Mouse (Mus musculus) kidney, postnatal 0 days (tissue): ENCODE results near the gene Pheta2. TPM values are rescaled to one million over a fixed set of nuclear protein-coding genes. Genes with fewer than 3 reads are reported as not detected.

Source experiments
- ATAC-seq: fragments of 200-750 bp; cut with Nextera tagmentation; replicated peaks from 2 replicates; pipeline ENCODE4 v1.8.0; 2017; ENCODE audit warnings: low read depth, moderate number of reproducible peaks, moderate TSS enrichment, moderate library complexity; ENCODE audit not compliant: low FRiP score
- DNase-seq: peaks from one replicate; pipeline ENCODE4 v3.0.0-alpha.2; 2016; ENCODE audit warnings: low spot score
- H3K27ac ChIP-seq: fragments of 300-500 bp; sonication (generic); 2 replicates; pipeline ENCODE4 v1.5.1; 2014; ENCODE audit warnings: mild to moderate bottlenecking
- H3K27me3 ChIP-seq: fragments of 300-500 bp; sonication (generic); 2 replicates; pipeline ENCODE4 v1.6.1; 2014; ENCODE audit warnings: low read length, mixed read lengths; ENCODE audit not compliant: insufficient read depth
- H3K36me3 ChIP-seq: fragments of 300-500 bp; sonication (generic); 2 replicates; pipeline ENCODE4 v1.6.1; 2014; ENCODE audit warnings: low read length, mixed read lengths; ENCODE audit not compliant: insufficient read depth
- H3K4me1 ChIP-seq: fragments of 300-500 bp; sonication (generic); replicated peaks from 2 replicates; pipeline ENCODE4 v1.6.1; 2014; ENCODE audit warnings: antibody characterized with exemption, low read length, mixed read lengths; ENCODE audit not compliant: insufficient read depth
- H3K4me2 ChIP-seq: fragments of 300-500 bp; sonication (generic); 2 replicates; pipeline ENCODE4 v1.6.1; 2014; ENCODE audit warnings: mild to moderate bottlenecking, low read length, moderate library complexity, mixed read lengths
- H3K4me3 ChIP-seq: fragments of 300-500 bp; sonication (generic); replicated peaks from 2 replicates; pipeline ENCODE4 v1.5.1; 2014; ENCODE audit warnings: low read depth, low read length
- H3K9ac ChIP-seq: fragments of 300-500 bp; sonication (generic); 2 replicates; pipeline ENCODE4 v1.6.1; 2014; ENCODE audit warnings: low read depth, low read length
- H3K9me3 ChIP-seq: fragments of 300-500 bp; sonication (generic); replicated peaks from 2 replicates; pipeline ENCODE4 v1.6.1; 2016; ENCODE audit warnings: low read length, inconsistent platforms, mixed read lengths
- CTCF ChIP-seq: IDR thresholded peaks from 2 replicates; pipeline ENCODE4 v1.5.1; 2016; ENCODE audit warnings: antibody characterized with exemption, low read depth, mild to moderate bottlenecking, moderate library complexity
- WGBS: fragments of 180-500 bp; shearing (Covaris S2); extraction: QIAGEN DNeasy Blood & Tissue Kit; methylation state at CpG from one replicate; pipeline ENCODE4 v1.1.7; 2014; 5-methylcytosine and 5-hydroxymethylcytosine counted together
- polyA plus RNA-seq: library from polyadenylated mRNA; unstranded; fragments of >200 nt; fragmentation: Nextera tagmentation; extraction: Ambion mirVana; gene quantifications from 2 replicates; pipeline ENCODE4 v1.2.1, GENCODE M21; 2015

Pheta2 gene
- polyA plus RNA-seq, 1 experiment from 2014 or later, result 7.4 TPM

DNA sequence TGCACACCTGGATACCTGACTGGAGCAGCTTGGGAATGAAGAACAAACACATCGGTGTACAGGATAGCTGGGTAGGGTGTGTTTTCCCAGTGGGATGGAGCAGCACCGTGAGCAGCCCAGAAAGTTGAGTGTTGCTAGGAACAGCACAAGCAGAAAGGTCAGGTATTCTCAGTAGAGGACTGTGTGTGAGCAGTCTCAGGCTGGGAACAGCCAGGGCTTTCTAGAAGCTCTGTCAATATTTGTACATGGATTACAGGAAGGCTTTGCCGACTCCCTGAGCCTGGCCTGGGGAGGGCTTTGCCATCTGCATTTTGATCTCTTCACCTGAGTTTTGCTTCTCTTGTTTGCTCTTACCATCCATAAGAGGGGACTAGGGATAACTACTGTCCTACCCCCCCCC lies 31.6 kb upstream of the Pheta2 start:
- no peaks in the 10 kb centered on the region for H3K36me3 ChIP-seq
- H3K27me3 ChIP-seq, result no peaks in the 10 kb centered on the region
- DNase-seq (no peak), ATAC-seq (no peak)
- no peak overlapping the region for H3K9ac ChIP-seq
- H3K4me2 ChIP-seq, result no peak overlapping the region
- no peak overlapping the region for H3K4me3 ChIP-seq
- no peak overlapping the region for H3K27ac ChIP-seq
- WGBS, result 76% methylated on average over 3 of the region's 3 CpGs
- no peaks in the 10 kb centered on the region for H3K4me1 ChIP-seq
- H3K9me3 ChIP-seq, result no peaks in the 10 kb centered on the region
- TF ChIP-seq CTCF, result no peak

DNA sequence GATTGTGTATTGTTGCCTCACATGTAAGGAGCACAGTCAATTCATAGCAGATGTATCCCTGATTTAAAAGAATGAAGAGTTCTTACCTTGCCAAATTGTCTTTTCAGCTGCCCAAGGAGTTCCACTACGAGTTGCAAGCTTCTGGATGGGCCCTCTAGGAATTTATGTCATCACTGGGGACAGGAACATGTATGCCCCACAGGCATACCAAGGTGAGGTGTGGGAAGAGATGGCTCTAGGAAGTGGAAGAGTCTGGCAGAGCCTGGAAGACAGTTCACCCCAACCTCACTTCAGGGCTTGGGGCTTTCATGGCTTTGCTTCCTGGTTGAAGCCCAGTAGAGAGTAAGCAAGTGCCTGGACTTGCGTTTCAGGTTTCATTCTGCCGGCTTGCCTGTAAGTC lies 30.3 kb upstream of the Pheta2 start:
- H3K4me1 ChIP-seq, result no peaks in the 10 kb centered on the region
- no peak overlapping the region for H3K9ac ChIP-seq
- no peak overlapping the region for H3K27ac ChIP-seq
- H3K9me3 ChIP-seq, result no peaks in the 10 kb centered on the region
- H3K4me3 ChIP-seq, result no peak overlapping the region
- H3K4me2 ChIP-seq, result no peak overlapping the region
- TF ChIP-seq CTCF, result no peak
- no peaks in the 10 kb centered on the region for H3K36me3 ChIP-seq
- no peaks in the 10 kb centered on the region for H3K27me3 ChIP-seq
- ATAC-seq (no peak), DNase-seq (no peak)
- 72% methylated on average over 3 of the region's 3 CpGs for WGBS

DNA sequence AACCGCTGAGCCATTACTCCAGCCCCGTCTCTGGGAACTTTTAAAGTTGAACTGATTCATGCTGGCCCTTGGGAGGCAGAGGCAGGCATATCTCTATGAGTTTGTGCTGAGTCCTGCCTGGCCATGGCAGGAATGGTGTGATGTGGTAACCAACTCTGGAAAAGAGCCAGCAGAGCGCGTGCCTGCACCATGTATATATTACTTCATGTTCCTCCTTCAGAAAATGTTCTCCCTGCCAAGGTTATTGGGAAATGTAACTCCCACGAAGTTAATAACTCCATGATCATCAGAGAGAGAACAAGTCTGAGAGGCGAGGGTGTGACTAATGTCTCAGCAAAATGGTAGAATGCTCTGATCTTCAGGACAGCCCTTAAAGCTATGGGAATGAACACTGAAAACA lies 20.9 kb upstream of the Pheta2 start:
- Histone ChIP-seq H3K4me1 (no peaks in the 10 kb centered on the region), H3K27me3 (no peaks in the 10 kb centered on the region), H3K27ac (no peak overlapping the region), H3K36me3 (no peaks in the 10 kb centered on the region), H3K4me3 (no peak overlapping the region), H3K9ac (no peak overlapping the region), H3K9me3 (no peaks in the 10 kb centered on the region), H3K4me2 (no peak overlapping the region)
- DNase-seq (no peak), ATAC-seq (no peak)
- no peak for TF ChIP-seq CTCF
- WGBS, result 85% methylated on average over 6 of the region's 6 CpGs

DNA sequence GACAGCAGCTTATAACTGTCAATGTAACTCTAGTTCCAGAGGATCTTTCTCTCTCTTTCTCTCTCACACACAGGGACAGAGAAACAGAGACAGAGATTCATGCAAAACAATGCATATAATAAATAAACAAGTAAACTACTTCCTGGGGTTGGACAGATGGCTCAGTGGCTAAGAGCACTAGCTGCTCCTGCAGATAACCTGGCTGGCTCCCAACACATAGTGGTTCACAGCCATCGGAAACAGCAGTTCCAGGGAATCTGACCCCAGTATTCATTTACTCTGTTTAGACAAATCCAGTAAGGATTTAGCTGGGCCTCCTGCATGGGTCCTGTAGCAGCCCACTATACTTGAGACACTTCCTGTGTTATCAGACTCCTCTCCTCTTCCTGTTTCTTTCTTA lies 19.1 kb upstream of the Pheta2 start:
- ATAC-seq, result no peak

DNA sequence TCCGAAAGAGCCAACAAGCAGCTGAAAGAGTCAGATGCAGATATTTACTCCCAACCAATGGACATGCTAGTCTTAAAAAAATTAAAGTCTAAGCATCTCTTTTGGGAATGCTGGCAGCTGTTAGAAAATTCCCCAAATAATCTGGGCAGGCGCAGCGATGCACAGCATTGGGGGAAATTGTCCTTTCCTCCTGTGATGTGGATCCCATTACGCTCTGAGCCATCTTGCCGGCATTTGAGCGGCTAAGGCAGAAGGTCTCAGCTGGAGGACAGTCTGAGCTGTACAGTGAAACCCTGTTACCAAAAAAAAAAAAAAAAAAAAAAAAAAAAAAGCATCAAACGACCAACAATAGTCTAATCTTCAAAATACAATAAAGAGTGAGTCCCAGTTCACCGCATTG lies 16.5 kb upstream of the Pheta2 start:
- Histone ChIP-seq H3K27ac (no peak overlapping the region), H3K4me3 (no peak overlapping the region), H3K4me1 (no peaks in the 10 kb centered on the region), H3K9me3 (no peaks in the 10 kb centered on the region), H3K27me3 (no peaks in the 10 kb centered on the region), H3K4me2 (no peak overlapping the region), H3K36me3 (no peaks in the 10 kb centered on the region), H3K9ac (no peak overlapping the region)
- no peak for TF ChIP-seq CTCF
- DNase-seq, result no peak
- no peak for ATAC-seq
- WGBS, result 68% methylated on average over 8 of the region's 8 CpGs

More for the DNA sequence above, 19.1 kb upstream of the Pheta2 start:
- WGBS, result 37% methylated on average over 1 of the region's 1 CpGs
- no peak overlapping the region for H3K27ac ChIP-seq
- no peak for DNase-seq
- no peak overlapping the region for H3K9ac ChIP-seq
- H3K9me3 ChIP-seq, result no peaks in the 10 kb centered on the region
- no peaks in the 10 kb centered on the region for H3K4me1 ChIP-seq
- no peak for TF ChIP-seq CTCF
- no peak overlapping the region for H3K4me2 ChIP-seq
- H3K27me3 ChIP-seq, result no peaks in the 10 kb centered on the region
- H3K36me3 ChIP-seq, result no peaks in the 10 kb centered on the region
- no peak overlapping the region for H3K4me3 ChIP-seq

GRCm38 (mm10) chr15:82325382-82325781 lies 13.4 kb upstream of the Pheta2 start:
- no peaks in the 10 kb centered on the region for H3K36me3 ChIP-seq
- H3K9me3 ChIP-seq, result no peaks in the 10 kb centered on the region
- ATAC-seq, result no peak
- WGBS, result 62% methylated on average over 2 of the region's 2 CpGs
- no peak overlapping the region for H3K4me2 ChIP-seq
- no peak for DNase-seq
- H3K4me3 ChIP-seq, result no peak overlapping the region
- no peak for TF ChIP-seq CTCF
- no peaks in the 10 kb centered on the region for H3K27me3 ChIP-seq
- H3K9ac ChIP-seq, result no peak overlapping the region
- H3K27ac ChIP-seq, result no peak overlapping the region
- no peaks in the 10 kb centered on the region for H3K4me1 ChIP-seq

- Histone ChIP-seq H3K4me3 (no peak overlapping the region), H3K4me1 (peaks cover 9% of the 10 kb centered on the region), H3K27me3 (no peaks in the 10 kb centered on the region), H3K9me3 (no peaks in the 10 kb centered on the region), H3K27ac (no peak overlapping the region), H3K9ac (no peak overlapping the region), H3K4me2 (no peak overlapping the region), H3K36me3 (peaks cover 15% of the 10 kb centered on the region)
- TF ChIP-seq CTCF, result no peak
- DNase-seq, result no peak
- 100% methylated on average over 4 of the region's 4 CpGs for WGBS
- no peak for ATAC-seq
Observed at GRCm38 (mm10) chr15:82335194-82335593, 3.5 kb upstream of the Pheta2 start.
